Mouse (Mus musculus) thymus, postnatal 25 days (tissue): ENCODE data around the gene C9.

ENCODE experiments used
- DNase-seq: peaks from one replicate; pipeline ENCODE4 v3.0.0; 2022

The C9 gene

GRCm38 (mm10) chr15:6492386-6492785 is 47.3 kb downstream of the C9 start:
- DNase-seq: no peak

GRCm38 (mm10) chr15:6498396-6499070 is 53.4 kb downstream of the C9 start:
- no peak for DNase-seq

GRCm38 (mm10) chr15:6500787-6501186 is 55.7 kb downstream of the C9 start:
- DNase-seq: no peak

- DNase-seq: no peak
These were observed 72.4 kb downstream of the C9 start for GRCm38 (mm10) chr15:6517525-6517924.

- no peak for DNase-seq
These were observed 74.5 kb downstream of the C9 start for GRCm38 (mm10) chr15:6519417-6520255.

- DNase-seq: no peak
These were observed 75.5 kb downstream of the C9 start for GRCm38 (mm10) chr15:6520505-6521155.

- DNase-seq: peak; percentile 36
These were observed 77.6 kb downstream of the C9 start, which contains the start of gene Fyb for GRCm38 (mm10) chr15:6522653-6523167. Gene Fyb, plus strand, starts transcription at chr15:6522853.

GRCm38 (mm10) chr15:6524801-6525200 is 79.7 kb downstream of the C9 start:
- DNase-seq: no peak

- no peak for DNase-seq
These were observed 80.3 kb downstream of the C9 start for GRCm38 (mm10) chr15:6525386-6525785.

GRCm38 (mm10) chr15:6533858-6534343 is 88.8 kb downstream of the C9 start:
- no peak for DNase-seq

GRCm38 (mm10) chr15:6534592-6534991 is 89.5 kb downstream of the C9 start:
- DNase-seq: no peak

GRCm38 (mm10) chr15:6539639-6540338 is 94.7 kb downstream of the C9 start:
- DNase-seq: no peak
